Mouse (Mus musculus) layer of hippocampus, adult 2 months (tissue): ENCODE measurements at regions not wholly inside any gene's neighbourhood (a gene's known extent, or its start where the extent isn't known, plus 50 kb on each side); places are given as distances from the start of the nearest gene placed in this dataset.
A peak's percentile ranks its signal among the peaks of the same experiment; 100 is the strongest.

Experiments
- DNase-seq, 2 experiments: peaks; one replicate each; pipeline ENCODE4 v3.0.0; 2022; ENCODE audit warnings: low spot score in 2 of 2
- H3K27ac ChIP-seq: fragments of 200-600 bp; 2 replicates; pipeline ENCODE4 v1.8.1; 2022
- H3K4me3 ChIP-seq: fragments of 200-600 bp; 2 replicates; pipeline ENCODE4 v1.8.1; 2022; ENCODE audit warnings: mild to moderate bottlenecking
- CTCF ChIP-seq: fragments of 200-600 bp; conservative IDR thresholded peaks from 2 replicates; pipeline ENCODE4 v1.8.1; 2022; ENCODE audit warnings: antibody characterized with exemption, mild to moderate bottlenecking, moderate library complexity

DNA sequence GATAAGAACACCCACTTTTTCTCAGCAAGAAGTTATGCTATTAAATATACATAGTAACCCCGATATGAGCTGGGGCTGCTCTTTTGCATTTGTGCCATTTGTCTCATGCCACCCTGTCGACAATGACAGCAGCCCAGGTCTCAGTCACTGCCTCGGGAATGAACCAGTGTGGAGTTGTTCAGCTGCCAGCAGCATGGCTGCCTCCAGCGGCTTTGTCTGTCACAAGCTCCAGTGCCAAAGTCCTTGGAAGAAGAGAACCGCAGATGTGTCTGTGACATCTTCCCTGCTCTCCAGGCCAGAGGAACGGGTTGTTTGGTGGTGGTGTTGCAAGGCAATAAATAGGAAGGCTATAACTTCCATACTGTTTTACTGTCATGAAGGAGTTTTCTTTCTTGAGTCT, 130.7 kb downstream of the Cep170 start:
- no peak for TF ChIP-seq CTCF
- no peak overlapping the region for H3K4me3 ChIP-seq
- H3K27ac ChIP-seq, result no peak overlapping the region
- no peak for DNase-seq

DNA sequence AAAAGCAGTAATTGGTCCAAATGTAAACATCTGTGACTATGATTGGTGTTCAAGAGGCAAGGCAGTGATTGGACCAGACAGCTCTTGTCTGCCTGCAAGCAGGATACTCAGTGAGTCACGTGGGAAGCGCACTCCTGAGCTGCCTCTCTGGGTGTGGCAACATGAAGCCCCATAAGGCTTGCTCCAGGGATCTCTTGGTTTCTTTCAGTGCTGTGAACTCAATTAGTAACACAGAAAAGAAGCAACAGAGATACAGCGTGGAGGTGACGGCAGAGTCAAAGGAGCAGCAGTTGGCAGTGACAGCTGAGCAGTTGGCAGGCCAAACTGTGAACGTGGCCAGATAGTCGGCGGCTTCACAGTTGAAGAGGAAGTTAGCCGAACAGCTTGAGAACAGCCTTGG, 131.9 kb downstream of the Cep170 start:
- H3K4me3 ChIP-seq, result no peak overlapping the region
- TF ChIP-seq CTCF, result no peak
- H3K27ac ChIP-seq, result no peak overlapping the region
- no peak for DNase-seq

DNA sequence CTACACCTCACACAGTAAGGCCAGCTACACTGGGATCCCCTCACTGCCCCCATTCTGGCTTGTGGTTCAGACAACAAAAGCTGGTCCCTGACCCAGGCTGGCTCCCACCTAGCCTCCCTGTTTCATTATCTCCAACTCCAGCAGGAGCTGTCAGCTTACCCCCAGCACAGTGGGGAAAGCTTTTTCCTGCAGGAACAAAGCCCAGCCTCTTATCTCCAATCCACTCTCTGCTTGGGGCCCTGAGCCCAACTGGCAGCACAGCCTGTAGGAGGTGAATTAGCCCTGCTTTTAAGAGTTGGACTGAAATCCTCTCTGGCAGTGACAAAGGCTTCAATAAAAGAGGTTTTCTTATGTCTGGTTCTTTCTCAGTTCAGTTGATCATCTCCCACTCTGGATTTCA, 138.7 kb downstream of the Cep170 start:
- TF ChIP-seq CTCF, result no peak
- no peak for DNase-seq
- Histone ChIP-seq H3K27ac (no peak overlapping the region), H3K4me3 (no peak overlapping the region)

DNA sequence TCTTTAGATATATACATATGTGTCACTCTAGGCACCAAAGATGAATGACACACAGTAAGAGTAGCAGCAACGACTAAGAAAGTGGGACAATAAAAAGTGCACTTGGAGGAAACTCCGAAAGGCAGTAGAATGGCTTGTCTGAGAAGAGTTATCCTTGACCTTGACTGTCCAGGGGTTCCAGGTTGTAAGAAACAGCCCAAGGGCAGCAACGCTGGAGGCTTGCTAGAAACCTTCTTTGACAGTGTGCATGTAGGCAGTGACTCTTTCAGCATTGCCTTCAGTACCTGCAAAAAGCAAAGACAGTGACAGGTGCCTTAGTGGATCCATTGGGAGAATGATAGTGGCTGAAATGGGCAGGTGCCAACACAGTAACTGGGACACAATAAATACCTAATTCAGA, 142.8 kb downstream of the Cep170 start:
- no peak for TF ChIP-seq CTCF
- Histone ChIP-seq H3K4me3 (no peak overlapping the region), H3K27ac (no peak overlapping the region)
- no peak for DNase-seq

DNA sequence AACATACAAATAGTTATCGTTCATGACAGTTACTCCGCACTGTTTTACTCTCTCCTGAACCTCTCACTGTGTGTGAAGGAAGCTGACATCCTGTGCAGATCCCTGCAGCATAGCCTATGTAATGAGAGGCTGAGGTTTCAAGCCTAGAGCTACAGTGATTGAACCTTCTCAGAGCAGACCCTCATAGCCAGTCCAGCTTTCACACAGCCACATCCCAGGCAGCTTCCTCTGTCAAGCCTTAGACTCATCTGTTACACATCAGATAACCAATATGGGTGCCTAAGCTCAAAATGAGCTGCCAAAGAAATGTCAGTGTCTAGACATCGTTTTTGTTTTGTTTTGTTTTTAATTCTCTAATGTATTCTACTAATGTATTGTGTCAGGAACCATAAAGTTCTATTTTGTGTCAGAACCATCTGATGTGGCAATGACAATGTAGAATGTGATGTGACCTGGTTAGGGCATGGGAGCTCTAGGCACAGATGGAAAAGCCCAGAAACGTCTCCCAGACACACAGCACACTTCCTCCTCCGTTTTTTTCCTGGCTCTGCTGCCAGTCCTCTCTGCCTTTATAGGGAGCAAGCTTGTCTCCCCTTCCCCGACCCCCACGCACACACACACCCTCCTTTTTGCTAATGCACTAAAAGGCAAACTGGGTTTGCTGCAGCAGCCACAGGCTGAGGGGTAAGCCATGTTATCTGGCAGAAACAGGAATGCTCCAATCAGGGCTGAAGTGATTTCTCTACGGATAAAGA, 146.1 kb downstream of the Cep170 start:
- H3K4me3 ChIP-seq, result no peak overlapping the region
- H3K27ac ChIP-seq, result no peak overlapping the region; the same call in 1 of the 2 replicates
- DNase-seq, result peak; percentile 8 to 17
- no peak for TF ChIP-seq CTCF

DNA sequence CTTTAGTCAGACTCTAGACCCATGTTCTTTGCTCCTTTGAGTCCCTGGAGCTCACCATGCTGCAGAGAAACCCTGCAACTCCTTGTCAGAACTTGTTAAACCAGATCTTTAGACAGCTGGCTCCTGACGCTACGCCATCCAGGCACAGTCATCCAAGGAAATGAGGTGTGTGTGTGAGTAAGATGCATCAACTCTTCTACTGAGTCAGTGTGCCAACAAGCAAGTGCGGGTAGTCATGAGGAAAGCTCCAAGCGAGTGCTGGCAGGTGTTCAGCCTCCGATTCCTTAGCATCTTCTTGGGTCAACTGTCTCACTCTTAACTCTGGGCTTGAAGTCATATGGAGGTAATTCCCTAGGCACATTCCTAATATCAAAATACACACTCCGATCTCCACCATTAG, 153.6 kb downstream of the Cep170 start:
- no peak for TF ChIP-seq CTCF
- H3K4me3 ChIP-seq, result no peak overlapping the region
- no peak for DNase-seq
- H3K27ac ChIP-seq, result no peak overlapping the region

DNA sequence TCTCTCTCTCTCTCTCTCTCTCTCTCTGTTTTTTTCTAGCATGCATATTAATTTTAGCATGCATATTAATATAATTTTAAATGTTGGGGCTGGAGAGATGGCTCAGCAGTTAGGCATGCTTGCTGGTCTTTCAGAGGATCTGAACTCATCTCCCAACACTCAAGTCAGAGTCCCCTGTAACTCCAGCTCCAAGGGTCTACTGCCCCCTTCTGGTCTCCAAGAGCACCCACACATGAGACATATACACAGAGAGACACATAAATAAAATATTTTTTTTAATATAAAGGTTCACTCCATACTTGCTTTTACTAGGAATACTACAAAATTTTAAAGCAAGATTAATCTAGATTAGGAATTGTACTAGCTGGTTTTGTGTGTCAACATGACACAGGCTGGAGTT, 155.2 kb downstream of the Cep170 start:
- Histone ChIP-seq H3K27ac (no peak overlapping the region), H3K4me3 (no peak overlapping the region)
- no peak for DNase-seq
- TF ChIP-seq CTCF, result peak; percentile 46

DNA sequence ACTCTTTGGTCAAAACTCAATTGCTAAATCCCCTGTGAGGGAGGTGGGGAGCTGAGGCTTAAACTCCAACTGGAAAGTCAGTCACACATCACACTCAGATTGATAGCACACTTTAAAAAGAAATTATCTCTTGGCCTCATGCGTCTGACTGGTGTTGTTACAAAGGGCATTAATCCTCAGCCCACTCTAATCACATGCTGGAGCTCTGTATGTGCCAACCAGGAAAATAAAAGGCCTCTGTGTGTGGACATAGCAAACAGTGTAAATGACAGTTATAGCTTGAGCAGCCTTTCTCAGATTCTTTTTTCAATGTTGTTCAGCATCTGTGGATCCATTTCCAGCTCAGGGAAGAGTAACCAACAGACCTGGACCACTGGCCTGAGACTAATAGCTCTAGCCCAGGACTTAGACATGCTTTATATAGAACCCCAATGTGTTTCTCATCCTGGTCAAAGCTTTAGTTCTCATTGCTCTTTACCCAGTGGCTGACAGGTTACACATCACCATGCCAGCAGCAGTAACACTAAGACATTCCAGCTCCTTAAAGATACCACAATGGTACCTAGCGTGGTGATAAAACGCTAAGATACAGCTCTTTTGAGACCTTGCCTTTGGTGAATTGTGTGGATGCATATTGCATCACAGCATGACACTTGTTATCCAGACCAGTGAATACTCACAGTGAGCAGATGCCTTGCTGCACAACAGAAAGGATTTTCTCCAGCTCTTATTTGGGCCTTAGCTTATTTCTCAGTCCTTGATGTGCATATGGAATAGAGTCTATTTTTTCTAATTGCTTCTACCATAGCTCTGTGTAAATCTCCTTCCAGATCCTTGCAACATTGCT, 158.2 kb downstream of the Cep170 start:
- DNase-seq, result no peak
- H3K27ac ChIP-seq, result no peak overlapping the region
- no peak overlapping the region for H3K4me3 ChIP-seq
- TF ChIP-seq CTCF, result no peak

DNA sequence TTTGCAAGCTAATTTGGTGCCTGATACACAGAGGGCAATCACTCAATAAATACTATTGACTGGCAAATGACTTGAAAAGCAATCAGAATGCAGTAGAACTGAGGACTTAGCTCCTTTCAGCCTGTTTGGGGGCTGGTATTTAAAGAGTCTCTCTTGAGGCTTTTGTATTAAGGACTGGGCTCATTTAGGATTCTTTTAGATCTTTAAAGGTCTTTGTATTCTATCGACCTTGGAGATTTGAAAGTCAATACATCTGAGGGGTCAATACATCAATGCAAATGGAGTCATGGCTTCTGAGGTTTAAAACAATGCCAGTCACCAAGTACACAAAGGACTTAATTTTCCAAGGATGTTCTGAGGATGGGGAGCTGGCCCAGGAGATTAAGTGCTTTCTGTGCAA, 169.6 kb downstream of the Cep170 start:
- no peak for DNase-seq
- no peak overlapping the region for H3K27ac ChIP-seq
- no peak overlapping the region for H3K4me3 ChIP-seq
- no peak for TF ChIP-seq CTCF

DNA sequence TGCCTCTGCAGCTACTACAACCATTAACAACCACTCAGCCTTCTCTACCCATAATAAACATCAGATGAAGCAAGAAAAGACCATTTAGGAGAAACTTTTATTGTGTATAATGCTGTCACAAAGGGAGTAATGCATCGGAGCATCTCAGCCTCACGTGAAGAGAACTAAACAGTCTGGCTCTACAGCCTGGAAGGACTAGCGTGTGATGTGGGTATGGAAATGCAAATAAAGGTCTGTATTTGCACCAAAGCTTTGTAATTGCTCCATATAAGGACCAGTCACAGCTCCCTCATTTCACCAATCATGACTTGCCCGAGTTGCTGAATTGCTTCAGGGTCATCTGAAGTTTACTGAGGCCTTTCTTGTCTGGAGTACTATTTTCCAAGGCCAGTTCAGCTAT, 190.7 kb downstream of the Cep170 start:
- no peak for TF ChIP-seq CTCF
- Histone ChIP-seq H3K27ac (no peak overlapping the region), H3K4me3 (no peak overlapping the region)
- no peak for DNase-seq

DNA sequence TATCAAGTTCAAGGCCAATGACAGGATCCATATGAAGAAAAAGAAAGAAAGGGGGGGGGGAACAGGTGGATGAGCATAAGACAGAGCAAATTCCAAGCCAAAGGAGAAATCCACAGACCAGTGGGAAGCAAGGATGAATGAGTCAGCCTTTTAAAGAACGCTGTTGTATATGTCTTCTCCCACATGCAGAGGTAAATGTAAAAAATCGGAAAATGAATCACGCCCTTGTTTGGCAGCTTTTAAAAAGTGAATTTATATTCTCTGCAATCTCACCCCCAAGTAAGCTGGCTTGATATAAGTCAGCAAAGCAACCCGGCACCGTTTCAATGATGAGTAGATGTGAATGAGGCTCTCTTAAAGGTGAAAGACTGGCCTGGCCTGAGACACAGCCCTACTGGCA, 191.7 kb downstream of the Cep170 start:
- Histone ChIP-seq H3K27ac (no peak overlapping the region), H3K4me3 (no peak overlapping the region)
- no peak for TF ChIP-seq CTCF
- DNase-seq, result no peak

DNA sequence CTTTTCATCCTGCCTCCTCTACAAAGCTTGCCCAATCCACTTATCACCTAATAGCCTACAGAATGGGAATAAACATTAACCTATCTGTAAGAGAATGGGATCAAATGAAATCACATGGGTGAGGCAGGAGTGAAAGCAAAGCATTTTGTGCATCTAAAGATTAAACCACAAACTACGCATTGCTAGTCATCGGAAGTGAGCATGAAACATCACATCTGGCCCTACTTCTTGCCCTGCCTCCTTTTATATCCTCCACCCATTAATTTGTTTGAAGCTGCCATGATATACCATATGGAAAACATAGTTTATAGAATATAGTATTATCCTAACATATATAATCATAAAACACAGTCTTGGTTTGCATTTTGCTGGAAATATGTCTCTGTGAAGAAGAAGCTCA, 192.6 kb downstream of the Cep170 start:
- Histone ChIP-seq H3K4me3 (no peak overlapping the region), H3K27ac (no peak overlapping the region)
- no peak for TF ChIP-seq CTCF
- DNase-seq, result no peak

DNA sequence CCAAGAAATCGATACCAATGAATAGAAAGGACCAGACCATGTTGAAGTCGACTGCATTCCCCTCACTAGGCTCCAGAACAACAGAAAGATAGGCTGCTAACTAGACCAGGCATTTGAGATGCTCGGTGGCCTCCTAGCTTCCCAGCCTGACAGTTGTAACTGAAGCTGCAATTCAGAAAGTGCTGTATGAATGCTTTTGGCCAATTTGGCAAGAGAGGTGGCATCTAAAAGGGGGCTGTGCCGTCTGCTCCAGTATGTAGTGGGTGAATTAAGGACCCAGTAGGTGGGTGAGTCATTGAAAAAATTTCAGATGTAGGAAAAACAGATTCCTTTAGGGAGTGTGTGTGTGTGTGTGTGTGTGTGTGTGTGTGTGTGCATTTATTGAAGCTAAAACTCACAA, 195.0 kb downstream of the Cep170 start:
- TF ChIP-seq CTCF, result peak; percentile 16; the same call in 1 of the 2 replicates
- Histone ChIP-seq H3K4me3 (no peak overlapping the region), H3K27ac (no peak overlapping the region)
- DNase-seq, result no peak

DNA sequence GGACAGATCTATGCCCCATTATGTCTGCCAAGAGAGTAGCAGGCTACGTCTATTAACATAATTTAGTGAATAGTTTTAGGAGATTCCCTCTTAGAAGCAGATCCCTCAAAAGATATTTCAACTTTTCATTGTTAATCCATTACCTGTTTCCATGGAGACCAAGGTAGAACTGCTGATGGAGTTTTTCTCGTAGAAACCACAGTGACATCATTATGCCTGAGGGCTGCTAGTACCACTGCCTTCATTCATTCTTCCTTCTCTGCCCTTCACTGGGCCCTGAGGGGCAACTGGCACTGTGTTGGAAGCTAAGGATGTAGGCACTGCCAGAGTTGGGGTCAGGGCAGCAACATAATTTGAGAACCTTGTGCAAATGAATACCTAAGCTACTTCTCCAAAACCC, 198.2 kb downstream of the Cep170 start:
- Histone ChIP-seq H3K4me3 (no peak overlapping the region), H3K27ac (no peak overlapping the region)
- DNase-seq, result no peak
- TF ChIP-seq CTCF, result no peak
